Mouse (Mus musculus) hindbrain, embryonic 13.5 days (tissue): Measurements from ENCODE around the gene Sbsn. TPM values are rescaled to one million over a fixed set of nuclear protein-coding genes. Genes with fewer than 3 reads are reported as not detected.

Experiments used
- ATAC-seq: fragments of 200-750 bp; cut with Nextera tagmentation; 2 replicates; pipeline ENCODE4 v1.8.0; 2017; ENCODE audit warnings: moderate TSS enrichment; ENCODE audit not compliant: low FRiP score
- H3K27ac ChIP-seq: fragments of 300-500 bp; sonication (generic); 2 replicates; pipeline ENCODE4 v1.5.1; 2015; ENCODE audit warnings: inconsistent platforms, mild to moderate bottlenecking, moderate library complexity
- H3K27me3 ChIP-seq: fragments of 300-500 bp; sonication (generic); 2 replicates; pipeline ENCODE4 v1.6.1; 2015; ENCODE audit warnings: mild to moderate bottlenecking, inconsistent platforms
- H3K36me3 ChIP-seq: fragments of 300-500 bp; sonication (generic); 2 replicates; pipeline ENCODE4 v1.6.1; 2015; ENCODE audit warnings: mild to moderate bottlenecking, inconsistent platforms
- H3K4me1 ChIP-seq: fragments of 300-500 bp; sonication (generic); replicated peaks from 2 replicates; pipeline ENCODE4 v1.6.1; 2015; ENCODE audit warnings: inconsistent platforms
- H3K4me2 ChIP-seq: fragments of 300-500 bp; sonication (generic); 2 replicates; pipeline ENCODE4 v1.6.1; 2015; ENCODE audit warnings: inconsistent platforms, mild to moderate bottlenecking, moderate library complexity
- H3K4me3 ChIP-seq: fragments of 300-500 bp; sonication (generic); 2 replicates; pipeline ENCODE4 v1.5.1; 2015; ENCODE audit warnings: mild to moderate bottlenecking, inconsistent platforms
- H3K9ac ChIP-seq: fragments of 300-500 bp; sonication (generic); 2 replicates; pipeline ENCODE4 v1.6.1; 2015; ENCODE audit warnings: mild to moderate bottlenecking, inconsistent platforms
- H3K9me3 ChIP-seq: fragments of 300-500 bp; sonication (generic); 2 replicates; pipeline ENCODE4 v1.6.1; 2016; ENCODE audit warnings: inconsistent platforms
- WGBS: fragments of 180-500 bp; shearing (Covaris S2); methylation state at CpG from one replicate; pipeline ENCODE4 v1.1.7; 2015; 5-methylcytosine and 5-hydroxymethylcytosine counted together
- polyA plus RNA-seq: library from polyadenylated mRNA; unstranded; fragments of >200 nt; fragmentation: Nextera tagmentation; extraction: Ambion mirVana; gene quantifications from 2 replicates; pipeline ENCODE4 v1.2.1, GENCODE M21; 2015

The Sbsn gene
- polyA plus RNA-seq, 1 experiment from 2014 or later, result 1.7 TPM

DNA sequence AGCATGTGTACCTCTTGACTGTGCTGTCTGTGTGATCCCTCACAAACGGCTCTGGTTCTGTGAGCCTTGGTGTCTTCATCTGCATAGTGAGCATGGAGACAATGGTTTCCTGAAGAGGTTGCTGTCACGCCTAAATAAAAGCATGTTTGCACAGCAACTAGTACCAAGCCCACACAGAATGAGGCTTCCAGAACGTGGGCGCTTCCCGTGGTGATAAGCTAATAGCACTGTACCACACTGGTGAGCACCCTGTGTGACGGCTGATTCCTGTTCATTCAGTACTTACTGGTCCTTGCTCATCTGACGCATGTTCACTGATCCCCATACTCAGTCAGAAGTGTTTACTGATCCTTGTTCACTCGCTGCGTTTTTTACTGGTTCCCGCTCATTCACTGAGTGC is 38.9 kb downstream of the Sbsn start:
- H3K4me2 ChIP-seq, result no peak overlapping the region
- H3K4me1 ChIP-seq, result peaks cover 15% of the 10 kb centered on the region
- no peak overlapping the region for H3K4me3 ChIP-seq
- H3K27ac ChIP-seq, result no peak overlapping the region
- no peak overlapping the region for H3K9ac ChIP-seq
- no peak for ATAC-seq
- 79% methylated on average over 10 of the region's 10 CpGs for WGBS
- no peaks in the 10 kb centered on the region for H3K36me3 ChIP-seq
- H3K27me3 ChIP-seq, result peaks cover 9% of the 10 kb centered on the region; the same call in 1 of the 2 replicates
- H3K9me3 ChIP-seq, result no peaks in the 10 kb centered on the region

DNA sequence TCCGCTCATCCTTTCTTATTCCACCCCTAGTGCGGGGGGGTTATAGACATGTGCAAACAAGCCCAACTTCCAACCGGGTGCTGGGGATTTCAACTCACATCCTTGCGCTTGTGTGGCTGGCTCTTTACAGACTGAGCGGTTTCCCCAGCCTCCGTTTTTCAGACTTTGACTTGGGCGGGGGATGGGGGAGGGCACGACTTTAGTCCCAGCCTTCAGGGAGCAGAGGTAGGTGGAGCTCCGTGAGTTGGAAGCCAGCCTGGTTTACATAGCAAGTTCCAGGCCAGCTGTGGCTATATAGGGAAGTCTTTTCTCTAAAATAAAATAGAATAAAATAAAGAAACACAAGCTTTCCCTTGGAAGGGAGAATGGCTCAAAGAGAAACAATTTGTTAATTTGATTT is 40.6 kb downstream of the Sbsn start:
- Histone ChIP-seq H3K36me3 (no peaks in the 10 kb centered on the region), H3K4me1 (no peaks in the 10 kb centered on the region), H3K4me3 (no peak overlapping the region), H3K9ac (no peak overlapping the region), H3K27me3 (peaks cover 9% of the 10 kb centered on the region; the same call in 1 of the 2 replicates), H3K9me3 (no peaks in the 10 kb centered on the region), H3K4me2 (no peak overlapping the region), H3K27ac (no peak overlapping the region)
- no peak for ATAC-seq
- 37% methylated on average over 9 of the region's 9 CpGs for WGBS

DNA sequence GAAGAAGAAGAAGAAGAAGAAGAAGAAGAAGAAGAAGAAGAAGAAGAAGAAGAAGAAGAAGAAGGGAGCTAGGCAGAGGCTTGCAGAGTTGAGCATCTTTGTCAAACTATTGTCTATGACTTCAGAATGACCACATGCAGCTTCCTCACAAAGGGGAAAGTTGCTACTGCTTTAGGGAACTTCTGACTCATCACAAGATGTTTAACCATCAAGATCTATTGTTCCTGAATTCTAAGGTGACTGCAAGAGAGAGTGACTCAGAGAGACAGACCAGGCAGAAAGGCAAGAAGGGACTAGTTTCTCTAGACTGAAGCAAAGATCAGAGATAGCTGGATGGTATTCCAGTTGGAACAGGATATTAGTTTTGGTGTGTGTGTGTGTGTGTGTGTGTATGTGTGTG is 43.6 kb downstream of the Sbsn start:
- Histone ChIP-seq H3K4me2 (no peak overlapping the region), H3K4me3 (no peak overlapping the region), H3K4me1 (no peaks in the 10 kb centered on the region), H3K27ac (no peak overlapping the region), H3K36me3 (no peaks in the 10 kb centered on the region), H3K9ac (no peak overlapping the region), H3K9me3 (0 out of 2 replicates have a peak, but pooled peaks cover 6% of the 10 kb centered on the region), H3K27me3 (peaks cover 4% of the 10 kb centered on the region; the same call in 1 of the 2 replicates)
- no peak for ATAC-seq

DNA sequence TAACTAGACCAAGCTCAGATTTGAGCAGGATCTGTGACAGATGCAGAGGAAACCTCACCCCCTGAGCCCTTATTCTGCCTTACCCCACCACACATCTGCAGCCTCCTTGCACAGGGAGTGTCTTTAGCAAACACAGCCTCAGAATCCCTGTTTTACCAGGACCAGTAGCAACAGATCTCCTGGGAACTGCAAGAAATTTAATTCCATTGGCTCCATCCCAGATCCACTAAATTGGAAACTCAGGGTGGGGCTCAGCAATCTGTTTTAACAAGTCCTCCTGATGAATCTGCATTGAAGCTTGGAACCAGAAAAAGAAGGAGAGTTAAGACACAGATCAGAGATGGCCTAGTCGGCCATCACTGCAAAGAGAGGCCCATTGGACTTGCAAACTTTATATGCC is 45.5 kb downstream of the Sbsn start:
- peaks cover 4% of the 10 kb centered on the region; the same call in 1 of the 2 replicates for H3K27me3 ChIP-seq
- H3K36me3 ChIP-seq, result no peaks in the 10 kb centered on the region
- 100% methylated on average over 1 of the region's 1 CpGs for WGBS
- H3K27ac ChIP-seq, result no peak overlapping the region
- H3K9me3 ChIP-seq, result 0 out of 2 replicates have a peak, but pooled peaks cover 12% of the 10 kb centered on the region
- H3K4me2 ChIP-seq, result no peak overlapping the region
- H3K4me3 ChIP-seq, result no peak overlapping the region
- H3K4me1 ChIP-seq, result no peaks in the 10 kb centered on the region
- no peak overlapping the region for H3K9ac ChIP-seq
- ATAC-seq, result no peak

DNA sequence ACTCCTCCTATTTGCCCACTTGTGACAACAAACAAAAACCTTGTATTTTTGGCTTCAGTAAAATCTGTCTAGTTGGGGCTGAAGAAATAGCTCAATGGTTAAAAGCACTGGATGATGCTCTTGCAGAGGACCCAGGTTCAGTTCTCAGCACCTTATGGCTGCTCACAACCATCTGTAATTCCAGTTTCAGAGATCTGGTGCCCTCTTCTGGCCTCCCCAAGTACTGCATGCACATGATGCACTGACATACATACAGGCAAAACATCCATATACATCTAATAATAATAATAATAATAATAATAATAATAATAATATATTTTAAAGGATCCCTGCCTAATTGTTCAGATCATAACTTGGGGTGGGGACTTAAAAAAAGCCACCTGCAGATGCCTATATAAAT is 49.4 kb downstream of the Sbsn start:
- no peak for ATAC-seq
- Histone ChIP-seq H3K4me1 (no peaks in the 10 kb centered on the region), H3K4me2 (no peak overlapping the region), H3K27me3 (no peaks in the 10 kb centered on the region), H3K27ac (no peak overlapping the region), H3K4me3 (no peak overlapping the region), H3K9ac (no peak overlapping the region), H3K36me3 (no peaks in the 10 kb centered on the region), H3K9me3 (0 out of 2 replicates have a peak, but pooled peaks cover 12% of the 10 kb centered on the region)

DNA sequence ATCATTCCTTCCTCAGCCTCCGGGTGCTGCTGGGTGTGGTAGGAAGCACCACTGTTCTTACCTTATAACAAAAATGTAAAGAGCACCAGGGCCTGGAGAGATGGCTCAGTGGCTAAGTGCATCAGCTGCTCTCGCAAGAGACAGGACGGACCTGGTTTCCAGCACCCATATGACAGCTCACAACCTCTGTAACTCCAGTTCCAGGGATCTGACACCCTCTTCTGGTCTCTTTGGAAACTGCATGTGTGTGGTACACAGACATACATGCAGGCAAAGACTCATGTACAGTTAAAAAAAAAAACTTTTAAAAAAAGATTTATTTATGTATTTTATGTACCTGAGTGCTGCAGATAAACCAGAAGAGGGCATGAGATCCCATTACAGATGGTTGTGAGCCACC is 52.0 kb downstream of the Sbsn start:
- Histone ChIP-seq H3K4me2 (no peak overlapping the region), H3K4me3 (no peak overlapping the region), H3K27ac (no peak overlapping the region), H3K36me3 (no peaks in the 10 kb centered on the region), H3K9me3 (0 out of 2 replicates have a peak, but pooled peaks cover 12% of the 10 kb centered on the region), H3K27me3 (no peaks in the 10 kb centered on the region), H3K9ac (no peak overlapping the region), H3K4me1 (no peaks in the 10 kb centered on the region)
- WGBS, result 95% methylated on average over 3 of the region's 3 CpGs
- no peak for ATAC-seq

DNA sequence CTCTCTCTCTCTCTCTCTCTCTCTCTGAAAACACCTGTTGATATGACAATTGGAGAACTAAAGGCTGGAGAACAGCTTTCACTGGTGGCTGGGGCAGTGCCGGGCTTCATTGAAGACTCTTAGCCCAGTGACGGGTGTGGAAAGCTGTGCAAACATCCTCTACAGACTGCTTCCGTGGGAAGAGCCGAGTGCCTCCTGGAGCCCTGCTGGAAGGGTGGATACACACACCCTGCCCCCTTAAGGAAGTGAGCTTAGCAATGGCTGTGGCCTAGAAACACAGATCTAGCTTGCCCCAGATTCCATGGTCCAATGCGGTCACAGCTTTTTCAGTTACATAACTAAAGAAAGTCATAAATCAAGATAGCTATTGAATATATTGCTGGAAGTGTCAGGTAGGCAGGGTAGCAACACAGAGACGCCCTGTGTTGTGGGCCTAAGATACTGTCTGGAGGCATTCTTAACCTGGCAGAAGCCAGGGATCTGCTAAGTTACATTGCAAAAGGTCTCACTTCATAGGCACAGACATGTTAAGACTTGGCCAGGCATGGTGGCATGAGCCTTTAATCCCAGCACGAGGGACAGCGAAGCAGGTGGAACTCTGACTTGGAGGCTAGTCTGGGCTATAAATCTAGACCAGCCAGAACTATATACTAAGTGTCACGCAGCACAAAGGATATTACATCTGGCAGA is 52.9 kb downstream of the Sbsn start:
- no peaks in the 10 kb centered on the region for H3K27me3 ChIP-seq
- no peaks in the 10 kb centered on the region for H3K36me3 ChIP-seq
- no peak overlapping the region for H3K4me2 ChIP-seq
- no peak overlapping the region for H3K4me3 ChIP-seq
- H3K27ac ChIP-seq, result no peak overlapping the region
- H3K9me3 ChIP-seq, result 0 out of 2 replicates have a peak, but pooled peaks cover 11% of the 10 kb centered on the region
- ATAC-seq, result no peak
- H3K4me1 ChIP-seq, result no peaks in the 10 kb centered on the region
- H3K9ac ChIP-seq, result no peak overlapping the region
- 91% methylated on average over 9 of the region's 9 CpGs for WGBS

Other genes starting within 250 kb of the Sbsn start
- 103 and 111 TPM in 2 replicates for gene Arhgap33, start 216.4 kb upstream of the Sbsn start, polyA plus RNA-seq
- 7.8 and 7.9 TPM in 2 replicates for gene Hspb6, start 199.3 kb upstream of the Sbsn start, polyA plus RNA-seq
- 8.1 and 8.4 TPM in 2 replicates for gene Proser3, start 199.2 kb upstream of the Sbsn start, polyA plus RNA-seq
- gene Lin37, start 191.6 kb upstream of the Sbsn start, polyA plus RNA-seq, result 51.7 and 57.9 TPM in 2 replicates
- 98.9 and 105 TPM in 2 replicates for gene U2af1l4, start 188.2 kb upstream of the Sbsn start, polyA plus RNA-seq
- gene Gm49396, start 188.1 kb upstream of the Sbsn start, polyA plus RNA-seq, result 15.4 and 19.8 TPM in 2 replicates
- gene Psenen, start 187.8 kb upstream of the Sbsn start, polyA plus RNA-seq, result 134 and 139 TPM in 2 replicates
- 5.3 and 6.1 TPM in 2 replicates for gene Igflr1, start 186.0 kb upstream of the Sbsn start, polyA plus RNA-seq
- gene Kmt2b, start 162.7 kb upstream of the Sbsn start, polyA plus RNA-seq, result 10.7 and 11.3 TPM in 2 replicates
- gene Zbtb32, start 152.6 kb upstream of the Sbsn start, polyA plus RNA-seq, result 0.21 and 0.25 TPM in 2 replicates
- gene Upk1a, start 138.6 kb upstream of the Sbsn start, polyA plus RNA-seq, result 0.49 and 0.63 TPM in 2 replicates
- gene Cox6b1, start 125.3 kb upstream of the Sbsn start, polyA plus RNA-seq, result 1,107 TPM in 2 replicates
- not detected in 2 replicates for gene Etv2, start 115.6 kb upstream of the Sbsn start, polyA plus RNA-seq
- 137 and 140 TPM in 2 replicates for gene Rbm42, start 101.2 kb upstream of the Sbsn start, polyA plus RNA-seq
- gene Haus5, start 86.5 kb upstream of the Sbsn start, polyA plus RNA-seq, result 23.2 and 27.1 TPM in 2 replicates
- gene Pmis2, start 79.9 kb upstream of the Sbsn start, polyA plus RNA-seq, result not detected in 2 replicates
- not detected in 2 replicates for gene 2200002J24Rik, start 52.5 kb upstream of the Sbsn start, polyA plus RNA-seq
- gene Atp4a, start 39.3 kb upstream of the Sbsn start, polyA plus RNA-seq, result 1.2 and 1.6 TPM in 2 replicates
- gene Tmem147, start 21.9 kb upstream of the Sbsn start, polyA plus RNA-seq, result 232 and 243 TPM in 2 replicates
- gene Gapdhs, start 7.8 kb upstream of the Sbsn start, polyA plus RNA-seq, result 1.3 and 1.7 TPM in 2 replicates
- 0.52 and 0.70 TPM in 2 replicates for gene Dmkn, start 12.3 kb downstream of the Sbsn start, polyA plus RNA-seq
- gene Krtdap, start 36.4 kb downstream of the Sbsn start, polyA plus RNA-seq, result 1.1 TPM in 1 of 2 replicates, not detected in the other
- 0.22 TPM in 1 of 2 replicates, not detected in the other for gene Ffar2, start 72.3 kb downstream of the Sbsn start, polyA plus RNA-seq
- gene Ffar3, start 104.7 kb downstream of the Sbsn start, polyA plus RNA-seq, result 0.13 TPM in 1 of 2 replicates, not detected in the other
- not detected in 2 replicates for gene Ffar1, start 110.1 kb downstream of the Sbsn start, polyA plus RNA-seq
- gene Cd22, start 128.9 kb downstream of the Sbsn start, polyA plus RNA-seq, result not detected in 2 replicates
- gene Mag, start 163.4 kb downstream of the Sbsn start, polyA plus RNA-seq, result 1.7 and 1.9 TPM in 2 replicates
- not detected in 2 replicates for gene Hamp2, start 173.2 kb downstream of the Sbsn start, polyA plus RNA-seq
- gene Hamp, start 192.6 kb downstream of the Sbsn start, polyA plus RNA-seq, result not detected in 2 replicates
- 25.9 and 26.0 TPM in 2 replicates for gene Usf2, start 205.3 kb downstream of the Sbsn start, polyA plus RNA-seq
- gene Lsr, start 222.0 kb downstream of the Sbsn start, polyA plus RNA-seq, result 17.2 and 18.8 TPM in 2 replicates
- 0.96 and 0.97 TPM in 2 replicates for gene Fam187b, start 222.3 kb downstream of the Sbsn start, polyA plus RNA-seq